Mouse (Mus musculus) liver, postnatal 0 days (tissue): Measurements from ENCODE around the gene Slc20a1. TPM values are rescaled to one million over a fixed set of nuclear protein-coding genes. Genes with fewer than 3 reads are reported as not detected.
A peak's percentile ranks its signal among the peaks of the same experiment; 100 is the strongest.

Source experiments
- ATAC-seq: fragments of 200-750 bp; cut with Nextera tagmentation; 2 replicates; pipeline ENCODE4 v1.8.0; 2017; ENCODE audit warnings: mild to moderate bottlenecking, moderate library complexity
- DNase-seq: peaks from one replicate; pipeline ENCODE4 v3.0.0-alpha.2; 2016
- H3K27ac ChIP-seq: fragments of 300-500 bp; sonication (generic); 2 replicates; pipeline ENCODE4 v1.5.1; 2014; ENCODE audit warnings: antibody characterized with exemption, moderate library complexity, mild to moderate bottlenecking, low read depth
- H3K27me3 ChIP-seq: fragments of 300-500 bp; sonication (generic); 2 replicates; pipeline ENCODE4 v1.6.1; 2014; ENCODE audit warnings: low read length, control low read depth, mixed read lengths; ENCODE audit not compliant: insufficient read depth
- H3K36me3 ChIP-seq: fragments of 300-500 bp; sonication (generic); replicated peaks from 2 replicates; pipeline ENCODE4 v1.6.1; 2014; ENCODE audit warnings: mild to moderate bottlenecking, control low read depth, low read length, moderate library complexity, mixed read lengths; ENCODE audit not compliant: insufficient read depth
- H3K4me1 ChIP-seq: fragments of 300-500 bp; sonication (generic); 2 replicates; pipeline ENCODE4 v1.6.1; 2014; ENCODE audit warnings: antibody characterized with exemption, mild to moderate bottlenecking, control low read depth; ENCODE audit not compliant: insufficient read depth
- H3K4me2 ChIP-seq: fragments of 300-500 bp; sonication (generic); 2 replicates; pipeline ENCODE4 v1.6.1; 2014; ENCODE audit warnings: low read depth, mild to moderate bottlenecking, low read length, moderate library complexity, mixed read lengths
- H3K4me3 ChIP-seq: fragments of 300-500 bp; sonication (generic); 2 replicates; pipeline ENCODE4 v1.5.1; 2014; ENCODE audit warnings: low read depth, low read length
- H3K9ac ChIP-seq: fragments of 300-500 bp; sonication (generic); replicated peaks from 2 replicates; pipeline ENCODE4 v1.6.1; 2014; ENCODE audit warnings: mild to moderate bottlenecking, moderate library complexity
- H3K9me3 ChIP-seq: fragments of 300-500 bp; sonication (generic); 2 replicates; pipeline ENCODE4 v1.6.1; 2016; ENCODE audit warnings: mild to moderate bottlenecking, control low read depth, low read length, mixed read lengths
- CTCF ChIP-seq: sonication (generic); IDR thresholded peaks from 2 replicates; pipeline ENCODE4 v1.5.1; 2016; ENCODE audit warnings: antibody characterized with exemption, low read depth
- EP300 ChIP-seq: IDR thresholded peaks from 2 replicates; pipeline ENCODE4 v1.6.1; 2016; ENCODE audit warnings: antibody characterized with exemption, low read depth, mild to moderate bottlenecking
- WGBS: fragments of 180-500 bp; shearing (Covaris S2); extraction: QIAGEN DNeasy Blood & Tissue Kit; methylation state at CpG from one replicate; pipeline ENCODE4 v1.1.7; 2014; ENCODE audit not compliant: insufficient replicate concordance; 5-methylcytosine and 5-hydroxymethylcytosine counted together
- polyA plus RNA-seq: library from polyadenylated mRNA; unstranded; fragments of >200 nt; fragmentation: Nextera tagmentation; extraction: Ambion mirVana; gene quantifications from 2 replicates; pipeline ENCODE4 v1.2.1, GENCODE M21; 2015

Slc20a1 gene
- polyA plus RNA-seq, 1 experiment from 2014 or later: 24.9 TPM

- H3K4me1 ChIP-seq: peaks cover 54% of the 10 kb centered on the region
- peak overlapping the region; percentile 51 for H3K4me2 ChIP-seq
- WGBS: 70% methylated on average over 4 of the region's 4 CpGs
- no peaks in the 10 kb centered on the region for H3K27me3 ChIP-seq
- peak overlapping the region; percentile 22 for H3K9ac ChIP-seq
- ATAC-seq (no peak), DNase-seq (no peak)
- H3K36me3 ChIP-seq: no peaks in the 10 kb centered on the region
- peak overlapping the region; percentile 94 for H3K27ac ChIP-seq
- peak overlapping the region; percentile 16 for H3K4me3 ChIP-seq
- TF ChIP-seq CTCF: no peak
- TF ChIP-seq EP300: no peak
- H3K9me3 ChIP-seq: no peaks in the 10 kb centered on the region
These were observed 30.0 kb downstream of the Slc20a1 start for GRCm38 (mm10) chr2:129228571-129228970.

- Histone ChIP-seq H3K27ac (peak overlapping the region; percentile 94; the same call in 1 of the 2 replicates), H3K9me3 (no peaks in the 10 kb centered on the region), H3K9ac (no peak overlapping the region), H3K27me3 (no peaks in the 10 kb centered on the region), H3K4me1 (peaks cover 54% of the 10 kb centered on the region), H3K4me3 (no peak overlapping the region), H3K36me3 (no peaks in the 10 kb centered on the region), H3K4me2 (peak overlapping the region; percentile 51)
- WGBS: 88% methylated on average over 7 of the region's 7 CpGs
- TF ChIP-seq CTCF: no peak
- TF ChIP-seq EP300: no peak
- DNase-seq (no peak), ATAC-seq (no peak)
These were observed 30.8 kb downstream of the Slc20a1 start for GRCm38 (mm10) chr2:129229316-129229715.

- no peak for TF ChIP-seq EP300
- TF ChIP-seq CTCF: no peak
- DNase-seq (no peak), ATAC-seq (peak; percentile 22; the same call in 1 of the 2 replicates)
- peaks cover 38% of the 10 kb centered on the region for H3K4me1 ChIP-seq
- H3K4me3 ChIP-seq: no peak overlapping the region
- H3K36me3 ChIP-seq: no peaks in the 10 kb centered on the region
- WGBS: 45% methylated on average over 4 of the region's 4 CpGs
- H3K27me3 ChIP-seq: no peaks in the 10 kb centered on the region
- peak overlapping the region; percentile 31 for H3K9ac ChIP-seq
- H3K27ac ChIP-seq: peak overlapping the region; percentile 85
- no peak overlapping the region for H3K4me2 ChIP-seq
- H3K9me3 ChIP-seq: no peaks in the 10 kb centered on the region
These were observed 33.5 kb downstream of the Slc20a1 start for GRCm38 (mm10) chr2:129232023-129232422.

GRCm38 (mm10) chr2:129232484-129232883 is 33.9 kb downstream of the Slc20a1 start:
- DNase-seq (peak; percentile 78), ATAC-seq (peak; percentile 83)
- Histone ChIP-seq H3K36me3 (no peaks in the 10 kb centered on the region), H3K4me1 (peaks cover 35% of the 10 kb centered on the region), H3K4me3 (no peak overlapping the region), H3K4me2 (peak overlapping the region; percentile 53), H3K9me3 (no peaks in the 10 kb centered on the region), H3K27ac (peak overlapping the region; percentile 85), H3K9ac (peak overlapping the region; percentile 67), H3K27me3 (no peaks in the 10 kb centered on the region)
- TF ChIP-seq EP300 (peak; percentile 83), CTCF (no peak)
- 70% methylated on average over 9 of the region's 9 CpGs for WGBS

GRCm38 (mm10) chr2:129233218-129233617 is 34.7 kb downstream of the Slc20a1 start:
- WGBS: 56% methylated on average over 1 of the region's 1 CpGs
- Histone ChIP-seq H3K4me1 (peaks cover 35% of the 10 kb centered on the region), H3K9me3 (no peaks in the 10 kb centered on the region), H3K27ac (peak overlapping the region; percentile 85), H3K4me2 (peak overlapping the region; percentile 53), H3K27me3 (no peaks in the 10 kb centered on the region), H3K9ac (peak overlapping the region; percentile 67), H3K36me3 (no peaks in the 10 kb centered on the region), H3K4me3 (0 out of 2 replicates have a peak overlapping the region, but pooled peaks have one; percentile 5)
- ATAC-seq (no peak), DNase-seq (peak; percentile 26)
- no peak for TF ChIP-seq EP300
- TF ChIP-seq CTCF: peak; percentile 53

GRCm38 (mm10) chr2:129233803-129234477 is 35.4 kb downstream of the Slc20a1 start:
- H3K27me3 ChIP-seq: no peaks in the 10 kb centered on the region
- peak overlapping the region; percentile 5; the same call in 1 of the 2 replicates for H3K4me3 ChIP-seq
- peak overlapping the region; percentile 85 for H3K27ac ChIP-seq
- peaks cover 31% of the 10 kb centered on the region for H3K4me1 ChIP-seq
- ATAC-seq (peak; percentile 26), DNase-seq (no peak)
- peak overlapping the region; percentile 67 for H3K9ac ChIP-seq
- WGBS: 39% methylated on average over 9 of the region's 9 CpGs
- H3K36me3 ChIP-seq: no peaks in the 10 kb centered on the region
- TF ChIP-seq CTCF (no peak), EP300 (peak; percentile 47; the same call in 1 of the 2 replicates)
- no peaks in the 10 kb centered on the region for H3K9me3 ChIP-seq
- H3K4me2 ChIP-seq: peak overlapping the region; percentile 53; the same call in 1 of the 2 replicates
